Comparison of ENCODE assay signal across 30 mouse cellular contexts in the genomic region with DNA sequence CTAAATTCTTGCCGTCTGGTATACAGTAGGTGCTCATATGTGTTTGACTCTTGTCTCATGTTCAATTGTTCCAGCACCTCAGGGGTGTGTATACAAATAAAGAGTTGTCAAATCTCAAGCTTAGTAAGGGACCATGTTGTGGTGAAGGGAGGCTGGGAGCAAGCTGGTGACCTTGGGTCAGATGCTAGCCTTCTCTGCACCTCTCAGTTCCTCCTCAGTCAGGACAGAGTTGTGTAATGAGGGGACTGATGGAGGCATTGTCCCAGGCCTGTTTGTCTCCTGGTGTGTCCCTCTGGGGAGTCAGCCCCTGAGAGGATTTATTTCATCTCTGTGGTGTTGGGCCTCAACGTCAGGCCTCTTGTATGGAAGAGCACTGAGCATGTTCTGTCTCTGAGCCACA. TPM values are rescaled to one million over a fixed set of nuclear protein-coding genes. Genes with fewer than 3 reads are reported as not detected.
A peak's percentile ranks its signal among the peaks of the same experiment; 100 is the strongest.
DNase-seq lines count a peak whose midpoint lies in the region; ATAC-seq and TF ChIP-seq lines count a peak whose summit lies in the region.
"Had no signal": no experiment of that assay in that cellular context is flagged by ENCODE, and none has a peak within 500 bp of the region (broad histone marks: within the 10 kb centered on the region; RNA-seq: fewer than 3 reads in every experiment).

No protein-coding gene starts in this region.

- no peak overlapping the region for H3K4me2 ChIP-seq in hindbrain, embryonic 16.5 days (ENCODE audit: low read length)
- H3K4me2 ChIP-seq in liver, postnatal 0 days (ENCODE audit: low read depth, low read length), result no peak overlapping the region
- no peak overlapping the region for H3K4me2 ChIP-seq in liver, embryonic 12.5 days
- H3K4me2 ChIP-seq in forebrain, postnatal 0 days (ENCODE audit: low read depth), result no peak overlapping the region
- H3K4me2 ChIP-seq: embryonic facial prominence, embryonic 12.5 days; embryonic facial prominence, embryonic 15.5 days; heart, embryonic 13.5 days; hindbrain, embryonic 12.5 days; hindbrain, embryonic 15.5 days had no signal

- no peaks in the 10 kb centered on the region for H3K27me3 ChIP-seq in hindbrain, embryonic 10.5 days (ENCODE audit: insufficient read depth, poor library complexity, severe bottlenecking)
- no peaks in the 10 kb centered on the region for H3K27me3 ChIP-seq in hindbrain, embryonic 16.5 days (replicated peaks; ENCODE audit: control insufficient read depth, insufficient read depth, low read length)
- H3K27me3 ChIP-seq in liver, postnatal 0 days (ENCODE audit: insufficient read depth, low read length), result no peaks in the 10 kb centered on the region
- no peaks in the 10 kb centered on the region for H3K27me3 ChIP-seq in liver, embryonic 12.5 days (replicated peaks)
- H3K27me3 ChIP-seq in forebrain, postnatal 0 days (ENCODE audit: insufficient read depth, low read length), result no peaks in the 10 kb centered on the region
- H3K27me3 ChIP-seq: embryonic facial prominence, embryonic 12.5 days; embryonic facial prominence, embryonic 15.5 days; heart, embryonic 13.5 days; hindbrain, embryonic 12.5 days; hindbrain, embryonic 15.5 days had no signal

- no peak for DNase-seq in hindbrain, embryonic 10.5 days (ENCODE audit: low spot score)
- no peak for DNase-seq in liver, postnatal 0 days
- DNase-seq in forebrain, postnatal 0 days, result no peak
- DNase-seq: adrenal gland, adult 8-10 months; adrenal gland, postnatal 25 days; cerebellum, adult 11-12 months; cerebellum, adult 9-10 months; cerebellum, postnatal 14 days; gastrocnemius, postnatal 25 days; heart, adult 2 months; heart, postnatal 14 days; heart, postnatal 4 days had no signal

- TF ChIP-seq CTCF in liver, postnatal 0 days (IDR thresholded peaks at IDR 0.05; ENCODE audit: low read depth), result no peak
- no peak for TF ChIP-seq CTCF in forebrain, postnatal 0 days (IDR thresholded peaks at IDR 0.05; ENCODE audit: low read depth)

- no peak overlapping the region for H3K4me3 ChIP-seq in hindbrain, embryonic 10.5 days
- H3K4me3 ChIP-seq in hindbrain, embryonic 16.5 days (ENCODE audit: low read length), result no peak overlapping the region
- H3K4me3 ChIP-seq in liver, postnatal 0 days (ENCODE audit: low read depth, low read length), result no peak overlapping the region
- H3K4me3 ChIP-seq in liver, embryonic 12.5 days, result no peak overlapping the region
- no peak overlapping the region for H3K4me3 ChIP-seq in forebrain, postnatal 0 days (ENCODE audit: low read depth, low read length)
- H3K4me3 ChIP-seq: embryonic facial prominence, embryonic 12.5 days; embryonic facial prominence, embryonic 15.5 days; heart, adult 2 months; heart, embryonic 10.5 days; heart, embryonic 13.5 days; hindbrain, embryonic 12.5 days; hindbrain, embryonic 15.5 days had no signal

- TF ChIP-seq EP300 in liver, postnatal 0 days (IDR thresholded peaks at IDR 0.05; ENCODE audit: low read depth), result no peak

- H3K9me3 ChIP-seq in hindbrain, embryonic 10.5 days, result no peaks in the 10 kb centered on the region
- no peaks in the 10 kb centered on the region for H3K9me3 ChIP-seq in hindbrain, embryonic 16.5 days (ENCODE audit: control insufficient read depth, low read length)
- H3K9me3 ChIP-seq in liver, postnatal 0 days (ENCODE audit: low read length), result no peaks in the 10 kb centered on the region
- no peaks in the 10 kb centered on the region for H3K9me3 ChIP-seq in liver, embryonic 12.5 days (replicated peaks)
- H3K9me3 ChIP-seq in forebrain, postnatal 0 days (ENCODE audit: low read length), result no peaks in the 10 kb centered on the region
- H3K9me3 ChIP-seq: embryonic facial prominence, embryonic 12.5 days; embryonic facial prominence, embryonic 15.5 days; heart, embryonic 10.5 days; heart, embryonic 13.5 days; hindbrain, embryonic 12.5 days; hindbrain, embryonic 15.5 days had no signal

- no peak overlapping the region for H3K9ac ChIP-seq in hindbrain, embryonic 16.5 days (ENCODE audit: low read depth, low read length)
- no peak overlapping the region for H3K9ac ChIP-seq in liver, postnatal 0 days (replicated peaks)
- no peak overlapping the region for H3K9ac ChIP-seq in liver, embryonic 12.5 days
- no peak overlapping the region for H3K9ac ChIP-seq in forebrain, postnatal 0 days
- H3K9ac ChIP-seq: embryonic facial prominence, embryonic 12.5 days; embryonic facial prominence, embryonic 15.5 days; heart, embryonic 13.5 days; hindbrain, embryonic 12.5 days; hindbrain, embryonic 15.5 days had no signal

- WGBS in hindbrain, embryonic 10.5 days, result 76% methylated on average over 2 of the region's 2 CpGs
- 80% methylated on average over 2 of the region's 2 CpGs for WGBS in hindbrain, embryonic 16.5 days
- 62% methylated on average over 2 of the region's 2 CpGs for WGBS in liver, postnatal 0 days (ENCODE audit: insufficient replicate concordance)
- WGBS in liver, embryonic 12.5 days (ENCODE audit: insufficient replicate concordance), result 65% methylated on average over 2 of the region's 2 CpGs
- WGBS in forebrain, postnatal 0 days, result 72% methylated on average over 2 of the region's 2 CpGs

- ATAC-seq in hindbrain, embryonic 16.5 days, result no peak
- peak; percentile 13; the same call in 1 of the 2 replicates for ATAC-seq in liver, postnatal 0 days
- no peak for ATAC-seq in liver, embryonic 12.5 days
- peak; percentile 40 for ATAC-seq in megakaryocyte progenitor cell, adult 5-6 weeks (replicated peaks; ENCODE audit: poor library complexity)
- ATAC-seq in forebrain, postnatal 0 days, result no peak
- ATAC-seq: activated CD4-positive, CD25-positive, alpha-beta regulatory T cell, adult 4 months; forebrain, embryonic 14.5 days had no signal

- H3K36me3 ChIP-seq in hindbrain, embryonic 10.5 days, result peaks cover 7% of the 10 kb centered on the region; the same call in 1 of the 2 replicates
- no peaks in the 10 kb centered on the region for H3K36me3 ChIP-seq in hindbrain, embryonic 16.5 days (ENCODE audit: control insufficient read depth, insufficient read depth, low read length)
- peaks cover 7% of the 10 kb centered on the region for H3K36me3 ChIP-seq in liver, postnatal 0 days (replicated peaks; ENCODE audit: insufficient read depth, low read length)
- peaks cover 8% of the 10 kb centered on the region; the same call in 1 of the 2 replicates for H3K36me3 ChIP-seq in liver, embryonic 12.5 days
- H3K36me3 ChIP-seq in forebrain, postnatal 0 days (ENCODE audit: insufficient read depth), result no peaks in the 10 kb centered on the region
- H3K36me3 ChIP-seq: embryonic facial prominence, embryonic 12.5 days; embryonic facial prominence, embryonic 15.5 days; heart, embryonic 13.5 days; hindbrain, embryonic 12.5 days; hindbrain, embryonic 15.5 days had no signal

- peaks cover 9% of the 10 kb centered on the region for H3K4me1 ChIP-seq in hindbrain, embryonic 10.5 days (replicated peaks)
- H3K4me1 ChIP-seq in hindbrain, embryonic 16.5 days (ENCODE audit: control insufficient read depth, insufficient read depth, low read depth, low read length), result no peaks in the 10 kb centered on the region
- no peaks in the 10 kb centered on the region for H3K4me1 ChIP-seq in liver, postnatal 0 days (ENCODE audit: insufficient read depth)
- H3K4me1 ChIP-seq in liver, embryonic 12.5 days, result no peaks in the 10 kb centered on the region
- no peaks in the 10 kb centered on the region for H3K4me1 ChIP-seq in forebrain, postnatal 0 days (ENCODE audit: insufficient read depth)
- H3K4me1 ChIP-seq: hindbrain, embryonic 12.5 days; hindbrain, embryonic 15.5 days had no signal

- H3K27ac ChIP-seq in hindbrain, embryonic 10.5 days, result 0 out of 2 replicates have a peak overlapping the region, but pooled peaks have one; percentile 35
- no peak overlapping the region for H3K27ac ChIP-seq in hindbrain, embryonic 16.5 days (ENCODE audit: low read depth, low read length)
- H3K27ac ChIP-seq in liver, postnatal 0 days (ENCODE audit: low read depth), result no peak overlapping the region
- no peak overlapping the region for H3K27ac ChIP-seq in liver, embryonic 12.5 days
- no peak overlapping the region for H3K27ac ChIP-seq in forebrain, postnatal 0 days (ENCODE audit: low read depth, low read length)
- H3K27ac ChIP-seq: embryonic facial prominence, embryonic 12.5 days; embryonic facial prominence, embryonic 15.5 days; heart, adult 2 months; heart, embryonic 10.5 days; heart, embryonic 13.5 days; hindbrain, embryonic 12.5 days; hindbrain, embryonic 15.5 days had no signal

RNA-seq across cellular contexts. Expression of gene Gm11213, which starts 18.8 kb away (rescaled TPM):
- polyA plus RNA-seq in hindbrain, embryonic 10.5 days (2016; fragmentation: Nextera tagmentation; extraction: Ambion mirVana), result not detected in 2 replicates
- not detected in 2 replicates for polyA plus RNA-seq in hindbrain, embryonic 16.5 days (2015; fragmentation: Nextera tagmentation; extraction: Ambion mirVana)
- not detected in 2 replicates for polyA plus RNA-seq in liver, postnatal 0 days (2015; fragmentation: Nextera tagmentation; extraction: Ambion mirVana)
- not detected in 2 replicates for polyA plus RNA-seq in liver, embryonic 12.5 days (2016; fragmentation: Nextera tagmentation; extraction: Ambion mirVana)
- not detected in 2 replicates for total RNA-seq in megakaryocyte progenitor cell, adult 5-6 weeks (2015)
- total RNA-seq in megakaryocyte progenitor cell, adult 5-6 weeks (2017), result not detected in 2 replicates
- total RNA-seq in forebrain, postnatal 0 days (2014; rRNA removed), result not detected in 2 replicates
- not detected in 2 replicates for polyA plus RNA-seq in forebrain, postnatal 0 days (2015; fragmentation: Nextera tagmentation; extraction: Ambion mirVana)
- total RNA-seq: adrenal gland, adult 8-10 months; adrenal gland, postnatal 25 days; common myeloid progenitor, adult 5-6 weeks; ES-E14; gastrocnemius, adult 8-10 months; gastrocnemius, postnatal 25 days; heart, adult 2 months; heart, postnatal 14 days; heart, postnatal 4 days had no signal
- polyA plus RNA-seq: activated CD4-positive, CD25-positive, alpha-beta regulatory T cell, adult 4 months; brain, embryonic 14.5 days; embryonic facial prominence, embryonic 12.5 days; embryonic facial prominence, embryonic 15.5 days; forebrain, embryonic 11.5 days; forebrain, embryonic 14.5 days; gonadal fat pad, adult 2 months; heart, adult 2 months; heart, embryonic 10.5 days; heart, embryonic 13.5 days; heart, embryonic 16.5 days; hindbrain, embryonic 12.5 days; hindbrain, embryonic 15.5 days had no signal

RNA-seq across cellular contexts. Expression of gene Tmem268, which starts 27.7 kb away (rescaled TPM):
- polyA plus RNA-seq in hindbrain, embryonic 10.5 days (2016; fragmentation: Nextera tagmentation; extraction: Ambion mirVana), result 7.6 and 10.2 TPM in 2 replicates
- polyA plus RNA-seq in hindbrain, embryonic 16.5 days (2015; fragmentation: Nextera tagmentation; extraction: Ambion mirVana), result 3.8 and 5.1 TPM in 2 replicates
- polyA plus RNA-seq in liver, postnatal 0 days (2015; fragmentation: Nextera tagmentation; extraction: Ambion mirVana), result 13.1 and 17.3 TPM in 2 replicates
- 7.5 and 7.8 TPM in 2 replicates for polyA plus RNA-seq in liver, embryonic 12.5 days (2016; fragmentation: Nextera tagmentation; extraction: Ambion mirVana)
- total RNA-seq in megakaryocyte progenitor cell, adult 5-6 weeks (2015), result 4.7 and 4.8 TPM in 2 replicates
- 10.8 and 23.7 TPM in 2 replicates for total RNA-seq in megakaryocyte progenitor cell, adult 5-6 weeks (2017)
- 4.5 and 5.9 TPM in 2 replicates for total RNA-seq in forebrain, postnatal 0 days (2014; rRNA removed)
- 4.2 and 5.5 TPM in 2 replicates for polyA plus RNA-seq in forebrain, postnatal 0 days (2015; fragmentation: Nextera tagmentation; extraction: Ambion mirVana)

RNA-seq across cellular contexts. Expression of gene Tex48, which starts 36.0 kb away (rescaled TPM):
- not detected in 2 replicates for polyA plus RNA-seq in hindbrain, embryonic 10.5 days (2016; fragmentation: Nextera tagmentation; extraction: Ambion mirVana)
- not detected in 2 replicates for polyA plus RNA-seq in hindbrain, embryonic 16.5 days (2015; fragmentation: Nextera tagmentation; extraction: Ambion mirVana)
- polyA plus RNA-seq in liver, postnatal 0 days (2015; fragmentation: Nextera tagmentation; extraction: Ambion mirVana), result not detected in 2 replicates
- polyA plus RNA-seq in liver, embryonic 12.5 days (2016; fragmentation: Nextera tagmentation; extraction: Ambion mirVana), result not detected in 2 replicates
- total RNA-seq in megakaryocyte progenitor cell, adult 5-6 weeks (2015), result not detected in 2 replicates
- not detected in 2 replicates for total RNA-seq in megakaryocyte progenitor cell, adult 5-6 weeks (2017)
- total RNA-seq in forebrain, postnatal 0 days (2014; rRNA removed), result not detected in 2 replicates
- polyA plus RNA-seq in forebrain, postnatal 0 days (2015; fragmentation: Nextera tagmentation; extraction: Ambion mirVana), result not detected in 2 replicates
- total RNA-seq: adrenal gland, adult 8-10 months; adrenal gland, postnatal 25 days; common myeloid progenitor, adult 5-6 weeks; ES-E14; gastrocnemius, adult 8-10 months; gastrocnemius, postnatal 25 days; heart, adult 2 months; heart, postnatal 14 days; heart, postnatal 4 days had no signal
- polyA plus RNA-seq: activated CD4-positive, CD25-positive, alpha-beta regulatory T cell, adult 4 months; brain, embryonic 14.5 days; embryonic facial prominence, embryonic 12.5 days; embryonic facial prominence, embryonic 15.5 days; forebrain, embryonic 11.5 days; forebrain, embryonic 14.5 days; heart, adult 2 months; heart, embryonic 10.5 days; heart, embryonic 13.5 days; heart, embryonic 16.5 days; hindbrain, embryonic 12.5 days; hindbrain, embryonic 15.5 days had no signal

RNA-seq across cellular contexts. Expression of gene Atp6v1g1, which starts 41.7 kb away (rescaled TPM):
- polyA plus RNA-seq in hindbrain, embryonic 10.5 days (2016; fragmentation: Nextera tagmentation; extraction: Ambion mirVana), result 310 and 365 TPM in 2 replicates
- 389 and 410 TPM in 2 replicates for polyA plus RNA-seq in hindbrain, embryonic 16.5 days (2015; fragmentation: Nextera tagmentation; extraction: Ambion mirVana)
- 148 and 152 TPM in 2 replicates for polyA plus RNA-seq in liver, postnatal 0 days (2015; fragmentation: Nextera tagmentation; extraction: Ambion mirVana)
- polyA plus RNA-seq in liver, embryonic 12.5 days (2016; fragmentation: Nextera tagmentation; extraction: Ambion mirVana), result 124 and 125 TPM in 2 replicates
- 102 and 121 TPM in 2 replicates for total RNA-seq in megakaryocyte progenitor cell, adult 5-6 weeks (2015)
- 80.3 and 82.4 TPM in 2 replicates for total RNA-seq in megakaryocyte progenitor cell, adult 5-6 weeks (2017)
- total RNA-seq in forebrain, postnatal 0 days (2014; rRNA removed), result 222 and 234 TPM in 2 replicates
- 389 and 442 TPM in 2 replicates for polyA plus RNA-seq in forebrain, postnatal 0 days (2015; fragmentation: Nextera tagmentation; extraction: Ambion mirVana)

Comparison
In these comparisons a context has a peak if more than half of its experiments do, and no peak if none do; other contexts are left out.
1. ATAC-seq: peak in liver, postnatal 0 days (single experiment) and megakaryocyte progenitor cell, adult 5-6 weeks (single experiment); none in hindbrain, embryonic 16.5 days (single experiment), liver, embryonic 12.5 days (single experiment) and forebrain, postnatal 0 days (single experiment).